Mouse (Mus musculus): Measurements from ENCODE around the gene Uchl4.
"Not testable (repeated sequence)": the region's sequence is repeated elsewhere in the genome, so short reads cannot be mapped to it uniquely, and the experiment has no call there.

Uchl4 gene

GRCm38 (mm10) chr9:64231171-64231570 is 3.8 kb upstream of the Uchl4 start:
- DNase-seq (ENCODE audit: low spot score in 2 of 2): no peak

GRCm38 (mm10) chr9:64231674-64232073 is 3.3 kb upstream of the Uchl4 start:
- DNase-seq (ENCODE audit: low spot score in 2 of 2): no peak

DNA sequence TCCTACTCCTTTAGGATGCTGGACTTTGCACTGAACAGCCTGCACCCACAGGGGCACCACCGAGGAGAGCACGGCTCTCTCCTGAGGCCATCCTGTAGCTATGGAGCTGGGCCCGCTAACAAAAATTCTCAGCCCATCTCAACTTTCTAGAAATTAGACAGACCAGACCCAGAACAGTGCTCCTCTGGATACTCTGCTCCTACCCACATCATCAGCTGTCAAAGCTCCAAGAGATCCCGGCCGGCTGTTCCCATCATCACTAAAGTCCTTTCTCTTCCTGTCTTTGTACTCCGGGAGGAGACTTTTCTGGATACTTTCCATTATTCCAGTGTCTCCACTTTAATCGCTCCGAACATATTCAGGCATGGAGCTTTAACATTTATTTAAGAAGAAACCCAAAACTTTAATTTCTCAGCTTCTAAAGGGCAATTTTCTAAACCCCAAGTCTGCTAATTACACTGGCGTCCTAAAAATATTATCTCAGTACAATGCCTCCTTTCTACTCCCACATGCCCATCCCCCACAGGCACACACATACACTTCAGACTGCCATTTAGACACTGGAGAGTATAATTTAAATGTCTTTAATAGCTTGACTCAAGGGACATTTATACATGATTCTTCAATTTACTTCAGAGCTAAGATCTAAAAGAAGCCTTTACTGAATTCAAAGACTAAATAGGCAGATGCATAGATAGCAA is 2.6 kb upstream of the Uchl4 start:
- DNase-seq (ENCODE audit: low spot score in 2 of 2): no peak

- DNase-seq (ENCODE audit: low spot score in 2 of 2): no peak
Observed at GRCm38 (mm10) chr9:64233656-64234055, 1.3 kb upstream of the Uchl4 start.

- DNase-seq (ENCODE audit: low spot score in 2 of 2): no peak
Observed at GRCm38 (mm10) chr9:64236056-64236455, 1.1 kb downstream of the Uchl4 start.

- no peak for DNase-seq (ENCODE audit: low spot score in 2 of 2)
Observed at GRCm38 (mm10) chr9:64240116-64240515, 5.1 kb downstream of the Uchl4 start.

- no peak for DNase-seq (ENCODE audit: low spot score in 2 of 2)
Observed at GRCm38 (mm10) chr9:64240681-64241080, 5.7 kb downstream of the Uchl4 start.

GRCm38 (mm10) chr9:64242381-64242831 is 7.4 kb downstream of the Uchl4 start:
- DNase-seq (ENCODE audit: low spot score in 2 of 2): peak in 1 of 2 experiments; percentile 23

DNA sequence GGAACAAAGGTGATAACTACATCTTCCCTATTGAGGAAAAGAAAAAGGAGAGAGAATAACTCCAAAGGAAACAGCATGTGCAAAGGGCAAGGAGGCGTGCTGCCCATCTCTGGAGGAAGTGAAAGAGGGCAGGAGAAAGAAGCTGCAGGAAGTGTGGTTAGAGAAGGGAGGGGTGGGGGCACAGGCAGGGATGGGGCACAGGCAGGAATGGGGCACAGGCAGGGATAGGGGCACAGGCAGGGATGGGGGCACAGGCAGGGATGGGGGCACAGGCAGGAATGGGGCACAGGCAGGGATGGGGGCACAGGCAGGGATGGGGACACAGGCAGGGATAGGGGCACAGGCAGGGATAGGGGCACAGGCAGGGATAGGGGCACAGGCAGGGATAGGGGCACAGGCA is 14.4 kb downstream of the Uchl4 start:
- no peak for DNase-seq (ENCODE audit: low spot score in 2 of 2)

GRCm38 (mm10) chr9:64250111-64250730 is 15.2 kb downstream of the Uchl4 start:
- no peak for DNase-seq (ENCODE audit: low spot score in 2 of 2)

GRCm38 (mm10) chr9:64252591-64253020 is 17.6 kb downstream of the Uchl4 start:
- peak; percentile 37 to 56 for DNase-seq (ENCODE audit: low spot score in 2 of 2)

DNA sequence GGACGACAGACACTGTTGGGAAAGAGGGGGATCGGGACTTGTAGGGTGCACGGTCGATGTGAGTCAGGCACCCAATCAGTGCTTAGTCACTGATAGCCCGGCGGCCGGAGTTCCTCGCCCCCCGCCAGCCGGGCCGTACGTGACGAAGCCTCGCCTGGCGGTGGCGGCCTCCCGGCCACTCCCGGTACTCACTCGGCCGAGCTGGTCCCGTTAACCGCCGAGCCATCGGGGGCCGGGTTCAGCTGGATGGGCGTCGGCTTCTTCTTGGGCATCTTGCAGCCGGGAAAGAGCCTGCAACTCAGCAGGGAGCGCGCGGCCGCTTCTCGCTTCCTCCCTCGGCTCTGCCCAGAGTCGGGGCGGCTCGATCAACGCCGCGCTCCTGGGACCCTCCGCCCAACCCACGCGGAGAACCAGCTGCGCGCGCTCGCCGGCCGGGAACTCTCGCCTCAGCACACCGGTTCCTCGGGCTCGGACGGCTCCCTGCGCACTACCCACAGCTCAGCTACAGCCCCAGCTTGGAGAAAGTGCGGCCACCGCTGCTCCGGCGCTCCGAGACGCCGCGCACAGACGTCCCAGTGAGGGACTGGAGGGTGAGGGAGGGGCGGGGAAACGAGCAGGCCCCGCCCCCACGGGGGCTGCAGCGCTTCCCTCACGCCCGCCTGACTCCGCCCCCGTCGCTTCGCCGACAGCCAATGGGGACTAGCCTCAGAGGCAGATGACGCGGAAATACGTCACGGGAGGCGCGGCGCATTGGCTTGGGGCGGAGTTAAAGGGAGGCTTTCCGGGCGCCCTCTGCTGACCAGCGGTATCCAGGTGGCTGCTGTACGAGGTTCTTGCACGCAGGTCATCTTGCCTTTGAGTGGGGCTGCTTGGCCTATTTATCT is 18.3 kb downstream of the Uchl4 start, which contains the start of gene Map2k1:
Gene Map2k1 (minus strand): TSS at position 611 of the 884 bp plus-strand sequence.
- peak; percentile 99 to 100 for DNase-seq (ENCODE audit: low spot score in 2 of 2)

DNA sequence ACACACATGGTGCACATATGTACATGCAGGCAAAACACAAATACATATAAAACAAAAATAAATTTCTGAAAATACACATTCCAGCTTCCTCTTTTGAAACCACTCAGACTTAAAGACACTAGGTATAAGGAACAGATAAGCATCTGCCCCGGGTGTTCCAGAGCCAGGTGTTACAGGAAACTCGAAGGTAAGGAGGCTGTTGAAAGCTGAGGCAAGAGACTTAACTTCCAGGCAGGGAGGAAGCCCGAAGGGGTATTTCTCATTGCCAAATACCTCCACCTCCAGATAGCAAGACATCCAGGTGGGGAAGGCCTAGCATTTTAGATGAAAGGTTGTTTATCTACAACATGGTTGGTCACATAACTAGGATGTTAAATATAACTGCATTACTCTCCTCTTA is 20.4 kb downstream of the Uchl4 start:
- no peak for DNase-seq (ENCODE audit: low spot score in 2 of 2)

DNA sequence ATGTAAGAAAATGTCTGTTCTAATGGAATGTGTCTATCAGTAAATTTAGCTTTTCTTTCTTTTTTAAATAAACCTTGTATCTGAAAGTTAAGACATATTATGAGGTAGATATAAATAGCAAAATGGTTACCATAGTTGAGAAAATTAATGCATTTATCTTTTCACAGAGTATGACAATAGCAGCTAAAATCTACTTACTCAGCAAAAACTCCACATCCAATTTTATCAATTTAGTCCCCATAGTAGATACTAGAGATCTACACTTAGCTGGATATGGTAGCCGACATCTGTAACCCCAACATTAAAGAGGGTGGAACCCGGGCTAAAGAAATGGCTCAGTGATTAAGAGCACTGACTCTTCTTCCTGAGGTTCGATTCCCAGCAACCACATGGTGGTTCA is 21.2 kb downstream of the Uchl4 start:
- DNase-seq (ENCODE audit: low spot score in 2 of 2): no peak

DNA sequence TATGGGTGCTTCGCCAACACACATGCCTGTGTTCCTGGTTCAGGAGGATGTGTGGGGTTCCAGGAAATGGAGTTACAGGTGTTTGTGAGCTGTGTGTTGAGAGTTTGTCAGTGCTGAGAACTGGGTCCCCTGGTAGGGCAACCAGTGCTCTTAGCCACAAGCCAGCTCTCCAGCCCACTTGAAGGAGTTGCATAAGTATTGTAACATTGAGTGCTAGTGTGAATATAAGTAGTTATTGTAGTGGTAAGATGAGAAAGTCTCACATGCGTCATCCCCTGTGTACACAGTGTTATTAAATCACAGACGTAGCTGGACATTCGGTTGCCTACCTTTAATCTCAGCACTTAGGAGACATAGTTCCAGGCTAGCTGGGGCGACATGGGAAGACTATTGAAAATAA is 24.9 kb downstream of the Uchl4 start:
- no peak for DNase-seq (ENCODE audit: low spot score in 2 of 2)

DNA sequence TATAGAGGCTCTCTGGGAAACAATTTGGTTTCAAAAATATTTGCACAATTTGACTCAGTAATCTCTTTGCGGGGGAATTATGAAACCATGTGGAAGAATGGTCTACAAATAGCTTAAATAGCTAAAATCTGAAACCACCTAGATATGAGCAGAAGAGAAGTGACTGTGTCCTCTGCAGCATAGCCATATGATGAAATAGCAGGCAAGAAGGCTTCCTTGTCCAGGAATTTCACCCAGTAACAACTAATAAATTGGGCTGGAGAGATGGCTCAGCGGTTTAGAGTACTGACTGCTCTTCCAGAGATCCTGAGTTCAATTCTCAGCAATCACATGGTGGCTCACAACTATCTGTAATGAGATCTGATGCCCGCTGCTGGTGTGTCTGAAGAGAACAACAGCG is 26.0 kb downstream of the Uchl4 start:
- no peak for DNase-seq (ENCODE audit: low spot score in 2 of 2)

DNA sequence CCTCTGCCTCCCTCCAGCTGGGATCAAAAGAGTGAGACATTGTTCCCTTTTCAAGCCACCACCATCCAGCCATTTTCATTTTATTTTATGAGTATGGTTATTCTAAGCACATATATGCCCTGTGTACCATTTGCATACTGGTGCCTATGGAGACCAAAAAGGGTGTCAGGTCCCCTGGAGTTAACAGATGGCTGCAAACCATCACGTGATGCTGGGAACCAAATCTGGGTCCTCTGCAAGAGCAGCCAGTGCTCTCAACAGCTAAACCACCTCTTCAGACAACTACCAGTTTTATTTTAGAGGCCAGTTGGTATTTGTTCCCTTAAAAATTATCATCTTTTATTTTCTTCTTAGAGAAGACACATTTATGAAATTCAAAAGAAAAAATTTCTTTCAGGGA is 29.8 kb downstream of the Uchl4 start:
- no peak for DNase-seq (ENCODE audit: low spot score in 2 of 2)

DNA sequence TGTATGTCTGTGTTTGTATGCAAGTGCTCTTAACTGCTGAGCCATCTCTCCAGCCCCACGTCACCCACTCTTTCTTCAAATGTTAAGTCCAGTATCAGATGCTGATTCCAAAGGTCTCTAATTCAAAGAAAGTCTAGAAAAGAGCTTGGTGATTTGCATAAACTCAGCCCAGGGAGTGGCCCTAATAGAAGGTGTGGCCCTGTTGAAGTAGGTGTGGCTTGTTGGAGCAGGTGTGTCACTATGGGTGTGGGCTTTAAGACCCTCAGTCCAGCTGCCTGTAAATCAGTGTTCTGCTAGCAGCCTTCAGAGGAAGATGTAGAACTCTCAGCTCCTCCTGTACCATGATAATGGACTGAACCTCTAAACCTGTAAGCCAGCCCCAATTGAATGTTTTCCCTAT is 32.2 kb downstream of the Uchl4 start:
- DNase-seq (ENCODE audit: low spot score in 2 of 2): no peak

DNA sequence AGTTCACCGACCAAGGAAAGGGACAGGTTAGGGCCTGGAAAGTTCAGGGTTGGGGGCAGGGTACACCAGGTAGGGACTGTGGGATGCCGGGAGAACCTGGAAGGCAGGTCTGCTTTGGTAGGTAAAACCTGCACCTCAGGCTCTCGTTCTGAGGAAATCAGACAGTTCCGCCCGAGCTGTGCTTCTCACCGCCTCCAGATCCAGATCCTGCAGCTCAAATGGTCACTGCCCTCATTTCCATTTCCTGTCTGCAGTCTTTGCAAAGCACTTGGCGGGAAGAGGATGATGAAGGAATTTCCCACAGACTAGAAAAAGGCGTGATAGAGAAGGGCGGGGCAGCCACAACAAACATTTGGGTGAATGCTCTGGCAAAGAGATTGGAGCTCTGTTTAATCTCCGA is 33.2 kb downstream of the Uchl4 start:
- no peak for DNase-seq (ENCODE audit: low spot score in 2 of 2)

DNA sequence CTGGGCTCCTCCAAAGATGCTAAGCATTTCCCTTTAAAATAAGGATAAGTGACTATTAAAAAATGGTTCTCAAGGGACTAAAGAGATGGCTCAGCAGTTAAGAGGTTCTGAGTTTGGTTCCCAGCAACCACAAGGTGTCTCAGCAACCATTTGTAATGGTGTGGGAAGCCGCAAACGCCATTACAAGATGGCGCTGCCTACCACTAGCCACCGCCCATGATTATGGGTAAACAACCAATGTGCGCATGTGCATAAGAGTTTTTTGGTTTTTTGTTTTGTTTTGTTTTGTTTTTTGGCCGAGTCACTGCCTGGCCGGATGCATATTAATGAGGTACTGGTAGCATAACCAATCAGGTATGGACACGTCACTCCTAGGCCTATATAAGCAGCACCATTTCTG is 33.8 kb downstream of the Uchl4 start:
- DNase-seq (ENCODE audit: low spot score in 2 of 2): not testable (repeated sequence)

- DNase-seq (ENCODE audit: low spot score in 2 of 2): no peak
Observed at GRCm38 (mm10) chr9:64271249-64271648, 36.2 kb downstream of the Uchl4 start.

DNA sequence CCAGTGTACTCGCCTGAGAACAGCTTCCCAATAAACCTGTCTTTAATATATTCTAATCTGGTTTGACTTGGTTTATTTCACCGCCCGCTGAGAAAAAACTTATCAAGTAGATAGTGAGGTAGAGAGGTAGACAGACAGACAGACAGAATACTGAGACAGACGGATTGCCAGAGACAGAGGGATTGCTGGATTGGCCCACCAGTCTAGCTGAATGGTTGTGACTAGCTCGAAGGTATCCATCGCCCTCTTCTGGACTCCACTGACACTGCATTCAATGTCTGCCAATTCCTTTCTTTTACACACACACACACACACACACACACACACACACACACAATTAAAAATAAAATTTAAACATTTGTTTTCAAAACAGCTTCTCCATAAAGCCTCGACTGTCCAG is 37.6 kb downstream of the Uchl4 start:
- DNase-seq (ENCODE audit: low spot score in 2 of 2): peak in 1 of 2 experiments; percentile 61
